Mouse (Mus musculus) liver, embryonic 13.5 days (tissue): ENCODE data around the gene Rnd2. TPM values are rescaled to one million over a fixed set of nuclear protein-coding genes. Genes with fewer than 3 reads are reported as not detected.

Experiments used
- ATAC-seq: fragments of 200-750 bp; cut with Nextera tagmentation; 2 replicates; pipeline ENCODE4 v1.8.0; 2017; ENCODE audit warnings: low read depth, mild to moderate bottlenecking, moderate number of reproducible peaks, moderate library complexity
- DNase-seq: peaks from one replicate; pipeline ENCODE4 v3.0.0; 2022
- H3K27ac ChIP-seq: fragments of 300-500 bp; sonication (generic); 2 replicates; pipeline ENCODE4 v1.5.1; 2015; ENCODE audit warnings: moderate library complexity, mild to moderate bottlenecking, inconsistent platforms
- H3K27me3 ChIP-seq: fragments of 300-500 bp; sonication (generic); 2 replicates; pipeline ENCODE4 v1.6.1; 2015; ENCODE audit warnings: mild to moderate bottlenecking, inconsistent platforms
- H3K36me3 ChIP-seq: fragments of 300-500 bp; sonication (generic); 2 replicates; pipeline ENCODE4 v1.6.1; 2015; ENCODE audit warnings: mild to moderate bottlenecking, inconsistent platforms
- H3K4me1 ChIP-seq: fragments of 300-500 bp; sonication (generic); replicated peaks from 2 replicates; pipeline ENCODE4 v1.6.1; 2015; ENCODE audit warnings: inconsistent platforms
- H3K4me2 ChIP-seq: fragments of 300-500 bp; sonication (generic); 2 replicates; pipeline ENCODE4 v1.6.1; 2015; ENCODE audit warnings: inconsistent platforms, mild to moderate bottlenecking, moderate library complexity
- H3K4me3 ChIP-seq: fragments of 300-500 bp; sonication (generic); replicated peaks from 2 replicates; pipeline ENCODE4 v1.5.1; 2015; ENCODE audit warnings: mild to moderate bottlenecking, inconsistent platforms
- H3K9ac ChIP-seq: fragments of 300-500 bp; sonication (generic); 2 replicates; pipeline ENCODE4 v1.6.1; 2015; ENCODE audit warnings: mild to moderate bottlenecking, inconsistent platforms
- H3K9me3 ChIP-seq: fragments of 300-500 bp; sonication (generic); replicated peaks from 2 replicates; pipeline ENCODE4 v1.6.1; 2016; ENCODE audit warnings: inconsistent platforms
- WGBS: fragments of 180-500 bp; shearing (Covaris S2); methylation state at CpG from one replicate; pipeline ENCODE4 v1.1.7; 2015; ENCODE audit not compliant: insufficient replicate concordance; 5-methylcytosine and 5-hydroxymethylcytosine counted together
- microRNA-seq: library from miRNA; unstranded; fragments of <30 nt; microRNA quantifications from one replicate; pipeline ENCODE4, GENCODE M21; 2016
- polyA plus RNA-seq: library from polyadenylated mRNA; unstranded; fragments of >200 nt; fragmentation: Nextera tagmentation; extraction: Ambion mirVana; gene quantifications from 2 replicates; pipeline ENCODE4 v1.2.1, GENCODE M21; 2015

Gene Rnd2
- polyA plus RNA-seq, 1 experiment from 2014 or later, result 3.1 TPM

DNA sequence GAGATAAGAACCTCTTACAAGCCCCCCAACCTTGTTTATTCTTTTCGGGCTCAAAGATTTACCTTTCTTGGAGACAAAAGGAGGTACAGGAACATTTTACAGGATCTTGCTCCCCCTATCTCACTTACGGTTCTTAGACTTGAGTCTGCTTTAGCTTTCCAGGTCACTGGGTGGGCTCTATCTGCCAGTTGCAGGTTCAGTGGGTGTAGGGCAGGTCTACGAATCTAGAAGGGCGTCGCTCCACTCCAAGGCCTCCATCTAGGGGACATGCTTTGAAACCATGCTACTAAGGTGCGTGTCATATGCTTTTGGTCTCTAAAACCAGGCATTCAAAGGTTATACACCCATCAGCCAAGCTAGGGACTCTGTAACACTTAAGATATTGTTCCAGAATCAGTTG is 19.4 kb downstream of the Rnd2 start:
- Histone ChIP-seq H3K4me3 (no peak overlapping the region), H3K36me3 (peaks cover 25% of the 10 kb centered on the region), H3K27me3 (peaks cover 4% of the 10 kb centered on the region), H3K27ac (peak overlapping the region; percentile 80), H3K4me1 (peaks cover 65% of the 10 kb centered on the region), H3K9me3 (no peaks in the 10 kb centered on the region), H3K4me2 (peak overlapping the region; percentile 56), H3K9ac (0 out of 2 replicates have a peak overlapping the region, but pooled peaks have one; percentile 23)
- DNase-seq (peak; percentile 53), ATAC-seq (peak; percentile 56)
- WGBS, result 23% methylated on average over 6 of the region's 6 CpGs

DNA sequence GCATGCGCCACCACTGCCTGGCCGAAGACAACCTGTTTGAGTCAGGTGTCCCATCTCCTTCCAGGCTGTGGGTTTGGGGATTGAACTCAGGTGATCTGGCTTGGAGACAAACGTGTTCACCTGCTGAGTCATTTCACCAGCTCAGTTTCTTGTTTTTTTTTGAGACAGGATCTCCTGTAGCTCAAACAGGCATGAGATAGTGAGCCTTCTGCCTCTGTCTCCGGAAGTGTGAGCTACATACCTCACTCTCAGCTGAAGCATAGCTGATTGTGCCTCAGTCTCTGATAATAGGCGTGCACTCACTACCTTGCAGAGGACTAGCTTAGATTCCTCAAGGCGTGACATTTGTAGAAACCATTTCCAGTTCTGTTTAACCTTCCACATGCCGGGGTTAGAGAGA is 20.0 kb downstream of the Rnd2 start:
- Histone ChIP-seq H3K4me3 (no peak overlapping the region), H3K36me3 (peaks cover 31% of the 10 kb centered on the region), H3K9me3 (no peaks in the 10 kb centered on the region), H3K9ac (peak overlapping the region; percentile 23; the same call in 1 of the 2 replicates), H3K27ac (peak overlapping the region; percentile 80), H3K27me3 (peaks cover 4% of the 10 kb centered on the region), H3K4me1 (peaks cover 59% of the 10 kb centered on the region), H3K4me2 (peak overlapping the region; percentile 56)
- 0 out of 2 replicates have a peak, but pooled peaks have one; percentile 33 for ATAC-seq
- DNase-seq, result peak; percentile 27
- WGBS, result 35% methylated on average over 7 of the region's 7 CpGs

DNA sequence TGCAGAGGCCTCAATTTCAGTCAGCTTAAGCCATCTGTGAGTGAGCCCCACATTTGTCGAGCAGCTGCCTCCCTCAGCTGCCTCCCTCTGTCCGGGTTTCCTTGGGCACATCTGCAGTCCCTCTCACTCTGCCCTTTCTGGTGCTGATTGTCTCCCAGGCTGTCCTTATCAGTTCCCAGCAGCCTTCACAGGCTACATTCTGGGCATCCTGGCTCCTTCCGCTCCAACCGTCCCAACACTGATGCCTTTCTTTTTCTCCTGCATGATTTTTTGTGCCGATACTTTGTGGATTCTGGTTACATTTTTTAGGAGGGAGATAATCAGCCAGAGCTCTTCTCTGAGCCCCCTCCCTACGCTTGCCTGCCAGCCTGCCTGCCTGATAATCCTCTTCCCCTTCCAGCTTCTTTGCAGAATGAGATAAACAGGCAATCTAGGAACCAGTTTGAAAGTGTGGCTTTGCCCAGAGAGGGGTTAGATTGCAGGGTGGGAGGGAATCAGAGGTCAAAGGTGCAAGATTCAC is 20.8 kb downstream of the Rnd2 start:
- Histone ChIP-seq H3K9me3 (no peaks in the 10 kb centered on the region), H3K27me3 (no peaks in the 10 kb centered on the region), H3K9ac (no peak overlapping the region), H3K27ac (peak overlapping the region; percentile 80), H3K4me3 (peak overlapping the region; percentile 12), H3K36me3 (peaks cover 38% of the 10 kb centered on the region), H3K4me2 (peak overlapping the region; percentile 56), H3K4me1 (peaks cover 53% of the 10 kb centered on the region)
- DNase-seq (peak; percentile 76), ATAC-seq (peak; percentile 92)
- WGBS, result 4% methylated on average over 6 of the region's 6 CpGs

DNA sequence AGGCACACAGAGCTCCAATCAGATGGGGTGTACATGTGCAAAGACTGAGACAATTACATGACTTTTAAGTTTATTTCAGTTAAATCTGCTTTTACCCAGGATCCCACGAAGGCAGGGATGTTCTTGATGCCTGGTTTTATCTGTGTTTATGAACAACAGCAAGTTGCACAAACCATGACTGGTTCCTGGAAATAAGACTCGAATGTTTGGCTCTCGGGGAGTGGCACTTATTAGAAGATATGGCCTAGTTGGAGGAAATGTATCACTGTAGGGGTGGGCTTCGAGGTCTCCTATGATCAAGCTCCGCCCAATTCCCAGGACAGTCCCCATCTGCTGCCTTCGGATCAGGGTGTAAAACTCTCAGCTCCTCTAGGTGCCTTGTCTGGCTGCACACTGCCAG is 21.3 kb downstream of the Rnd2 start:
- H3K27ac ChIP-seq, result peak overlapping the region; percentile 80
- no peak for DNase-seq
- peak overlapping the region; percentile 56 for H3K4me2 ChIP-seq
- peaks cover 48% of the 10 kb centered on the region for H3K4me1 ChIP-seq
- no peaks in the 10 kb centered on the region for H3K27me3 ChIP-seq
- H3K9ac ChIP-seq, result no peak overlapping the region
- H3K36me3 ChIP-seq, result peaks cover 43% of the 10 kb centered on the region
- no peaks in the 10 kb centered on the region for H3K9me3 ChIP-seq
- ATAC-seq, result no peak
- 25% methylated on average over 6 of the region's 6 CpGs for WGBS
- peak overlapping the region; percentile 12; the same call in 1 of the 2 replicates for H3K4me3 ChIP-seq

DNA sequence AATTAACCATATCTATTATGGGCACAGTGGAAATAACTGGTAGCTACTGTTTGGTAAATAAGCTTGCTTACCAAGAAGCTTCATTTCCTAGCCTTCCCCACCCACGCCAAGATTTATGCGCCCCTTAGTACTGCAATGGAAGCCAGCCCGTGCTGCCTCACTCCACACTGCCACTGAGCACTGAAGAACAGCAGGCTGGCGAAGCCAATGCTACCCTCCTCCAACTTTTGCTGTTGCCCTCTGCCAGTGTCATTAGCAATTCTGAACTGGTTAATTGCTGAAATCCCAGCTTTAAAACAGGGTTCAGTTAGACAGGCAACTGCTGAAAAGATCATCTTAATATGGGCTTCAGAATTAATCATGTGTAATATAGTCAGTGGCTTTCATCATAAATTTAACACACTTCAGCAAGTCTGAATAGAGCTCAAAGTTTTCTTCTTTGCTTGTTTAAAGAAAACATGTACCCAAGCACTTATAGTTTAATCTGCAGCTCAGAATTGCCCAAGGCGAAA is 41.5 kb downstream of the Rnd2 start:
- no peak overlapping the region for H3K9ac ChIP-seq
- no peaks in the 10 kb centered on the region for H3K9me3 ChIP-seq
- WGBS, result 85% methylated on average over 5 of the region's 5 CpGs
- no peak for ATAC-seq
- H3K4me3 ChIP-seq, result no peak overlapping the region
- no peak overlapping the region for H3K4me2 ChIP-seq
- DNase-seq, result no peak
- peaks cover 94% of the 10 kb centered on the region for H3K36me3 ChIP-seq
- no peak overlapping the region for H3K27ac ChIP-seq
- H3K27me3 ChIP-seq, result no peaks in the 10 kb centered on the region
- 0 out of 2 replicates have a peak, but pooled peaks cover 11% of the 10 kb centered on the region for H3K4me1 ChIP-seq

DNA sequence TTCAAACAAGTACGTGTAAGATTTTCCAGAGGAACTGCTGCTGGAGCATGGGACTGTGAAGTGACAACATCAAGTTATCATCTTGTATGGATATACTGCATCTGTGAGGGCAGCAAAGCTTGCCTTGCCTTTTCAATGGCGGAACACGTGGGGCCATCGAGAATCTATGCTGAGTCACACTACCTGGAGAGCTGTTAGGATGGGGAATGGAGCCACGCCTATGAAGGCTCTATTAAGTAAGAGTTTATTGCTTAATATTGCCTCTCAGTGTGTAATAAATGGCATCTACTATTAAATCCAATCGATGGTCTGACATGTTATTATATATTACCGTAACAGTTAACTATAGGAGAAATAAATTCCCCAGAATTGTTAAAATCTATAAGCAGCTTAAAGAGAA is 42.3 kb downstream of the Rnd2 start:
- Histone ChIP-seq H3K4me2 (no peak overlapping the region), H3K36me3 (peaks cover 94% of the 10 kb centered on the region), H3K27me3 (no peaks in the 10 kb centered on the region), H3K9me3 (no peaks in the 10 kb centered on the region), H3K4me3 (no peak overlapping the region), H3K9ac (no peak overlapping the region), H3K4me1 (0 out of 2 replicates have a peak, but pooled peaks cover 11% of the 10 kb centered on the region), H3K27ac (no peak overlapping the region)
- 84% methylated on average over 7 of the region's 7 CpGs for WGBS
- DNase-seq, result no peak
- no peak for ATAC-seq

DNA sequence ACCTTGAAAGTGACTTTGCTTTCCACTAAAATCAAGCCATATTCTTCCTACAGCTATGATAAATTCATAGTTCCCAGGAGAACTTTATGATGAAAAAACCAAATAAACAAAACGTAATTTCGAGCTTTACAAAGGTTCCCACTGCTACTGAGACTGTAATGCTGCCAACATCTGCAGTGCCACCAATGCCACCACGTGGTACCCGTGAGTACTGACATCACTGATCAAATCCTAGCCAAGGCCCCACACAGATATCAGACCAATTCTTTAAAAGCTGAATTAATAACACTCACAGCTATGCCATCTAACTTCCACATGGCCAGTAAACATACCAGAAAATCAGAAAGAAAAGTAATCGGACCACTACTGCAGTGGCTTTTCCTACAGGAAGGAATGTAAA is 54.1 kb downstream of the Rnd2 start:
- Histone ChIP-seq H3K27ac (no peak overlapping the region), H3K4me2 (no peak overlapping the region), H3K9ac (no peak overlapping the region), H3K36me3 (peaks cover 73% of the 10 kb centered on the region), H3K4me3 (no peak overlapping the region), H3K4me1 (peaks cover 4% of the 10 kb centered on the region; the same call in 1 of the 2 replicates), H3K27me3 (no peaks in the 10 kb centered on the region), H3K9me3 (no peaks in the 10 kb centered on the region)
- ATAC-seq (no peak), DNase-seq (no peak)
- WGBS, result 85% methylated on average over 5 of the region's 5 CpGs

DNA sequence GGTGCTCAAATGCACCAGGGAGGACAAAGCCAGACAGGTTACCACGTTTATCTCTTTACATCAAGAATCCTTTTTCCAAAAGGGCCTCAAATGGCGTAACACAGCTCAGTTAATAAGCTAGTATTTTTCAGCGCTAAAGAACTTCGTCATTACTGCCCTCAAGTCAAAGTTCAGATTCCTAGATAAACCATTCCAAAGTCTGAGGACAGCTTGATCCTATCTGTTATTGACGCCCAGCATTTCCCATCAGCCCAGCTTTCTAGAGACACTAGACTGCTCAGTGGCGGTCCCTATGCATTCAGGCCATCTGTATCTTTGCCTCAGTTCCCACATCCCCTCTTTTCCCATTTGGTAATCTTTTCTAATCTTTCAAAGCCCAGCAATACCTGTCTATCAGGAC is 54.6 kb downstream of the Rnd2 start:
- no peak for DNase-seq
- H3K4me3 ChIP-seq, result no peak overlapping the region
- H3K9ac ChIP-seq, result no peak overlapping the region
- H3K27me3 ChIP-seq, result no peaks in the 10 kb centered on the region
- peaks cover 73% of the 10 kb centered on the region for H3K36me3 ChIP-seq
- WGBS, result 88% methylated on average over 6 of the region's 6 CpGs
- H3K9me3 ChIP-seq, result no peaks in the 10 kb centered on the region
- ATAC-seq, result no peak
- no peak overlapping the region for H3K27ac ChIP-seq
- H3K4me1 ChIP-seq, result peaks cover 4% of the 10 kb centered on the region; the same call in 1 of the 2 replicates
- H3K4me2 ChIP-seq, result no peak overlapping the region

Small RNA genes within 50 kb of the gene (microRNA-seq; reads per million reads assigned to microRNA genes)
- gene Mir6929, result not detected

Other genes with a start within 250 kb of the Rnd2 start
- gene Ezh1, start 238.5 kb upstream of the Rnd2 start, polyA plus RNA-seq, result 6.6 and 7.4 TPM in 2 replicates
- gene Ramp2, start 219.0 kb upstream of the Rnd2 start, polyA plus RNA-seq, result 23.4 and 25.4 TPM in 2 replicates
- gene Vps25, start 211.3 kb upstream of the Rnd2 start, polyA plus RNA-seq, result 98.5 and 99.4 TPM in 2 replicates
- 5.5 and 7.9 TPM in 2 replicates for gene Wnk4, start 204.4 kb upstream of the Rnd2 start, polyA plus RNA-seq
- gene Cntd1, start 186.0 kb upstream of the Rnd2 start, polyA plus RNA-seq, result 0.63 and 0.85 TPM in 2 replicates
- 125 TPM in 2 replicates for gene Coa3, start 185.9 kb upstream of the Rnd2 start, polyA plus RNA-seq
- 108 and 112 TPM in 2 replicates for gene Becn1, start 162.7 kb upstream of the Rnd2 start, polyA plus RNA-seq
- 198 and 239 TPM in 2 replicates for gene Psme3, start 148.8 kb upstream of the Rnd2 start, polyA plus RNA-seq
- gene Aoc2, start 139.9 kb upstream of the Rnd2 start, polyA plus RNA-seq, result 1.2 and 1.3 TPM in 2 replicates
- gene Aoc3, start 134.4 kb upstream of the Rnd2 start, polyA plus RNA-seq, result 0.07 TPM in 1 of 2 replicates, not detected in the other
- gene G6pc, start 97.4 kb upstream of the Rnd2 start, polyA plus RNA-seq, result not detected in 2 replicates
- 63.2 and 63.7 TPM in 2 replicates for gene Aarsd1, start 47.4 kb upstream of the Rnd2 start, polyA plus RNA-seq
- gene Gm27029, start 40.2 kb upstream of the Rnd2 start, polyA plus RNA-seq, result 3.7 TPM in 2 replicates
- 6.0 and 6.9 TPM in 2 replicates for gene Rundc1, start 39.9 kb upstream of the Rnd2 start, polyA plus RNA-seq
- 0.66 and 1.2 TPM in 2 replicates for gene Ptges3l, start 39.7 kb upstream of the Rnd2 start, polyA plus RNA-seq
- 344 and 360 TPM in 2 replicates for gene Rpl27, start 22.7 kb upstream of the Rnd2 start, polyA plus RNA-seq
- gene Ifi35, start 16.6 kb upstream of the Rnd2 start, polyA plus RNA-seq, result 31.4 and 33.0 TPM in 2 replicates
- 8.8 and 8.9 TPM in 2 replicates for gene Vat1, start 1.2 kb downstream of the Rnd2 start, polyA plus RNA-seq
- 11.9 and 15.9 TPM in 2 replicates for gene Brca1, start 87.0 kb downstream of the Rnd2 start, polyA plus RNA-seq
- gene Nbr1, start 87.2 kb downstream of the Rnd2 start, polyA plus RNA-seq, result 32.3 and 43.3 TPM in 2 replicates
- 5.5 and 5.7 TPM in 2 replicates for gene Tmem106a, start 117.2 kb downstream of the Rnd2 start, polyA plus RNA-seq
- gene Gm11634, start 134.3 kb downstream of the Rnd2 start, polyA plus RNA-seq, result not detected in 2 replicates
- gene Rdm1, start 162.2 kb downstream of the Rnd2 start, polyA plus RNA-seq, result 8.3 and 8.6 TPM in 2 replicates
- 1.1 TPM in 2 replicates for gene Arl4d, start 200.5 kb downstream of the Rnd2 start, polyA plus RNA-seq